In genomic region chr6:119417821-119418220, GRCm38 (mm10) we compare ENCODE assay signal across 9 mouse cellular contexts. TPM values are rescaled to one million over a fixed set of nuclear protein-coding genes. Genes with fewer than 3 reads are reported as not detected.
A peak's percentile ranks its signal among the peaks of the same experiment; 100 is the strongest.
DNase-seq lines count a peak whose midpoint lies in the region; ATAC-seq lines count a peak whose summit lies in the region.
"Had no signal": no experiment of that assay in that cellular context is flagged by ENCODE, and none has a peak within 500 bp of the region (broad histone marks: within the 10 kb centered on the region; RNA-seq: fewer than 3 reads in every experiment).

No protein-coding gene starts in this region.

- no peaks in the 10 kb centered on the region for H3K27me3 ChIP-seq in heart, embryonic 16.5 days (ENCODE audit: control insufficient read depth, insufficient read depth, low read length)
- peaks cover 13% of the 10 kb centered on the region for H3K27me3 ChIP-seq in megakaryocyte, embryonic 14.5 days (replicated peaks)
- no peaks in the 10 kb centered on the region for H3K27me3 ChIP-seq in liver, embryonic 15.5 days
- H3K27me3 ChIP-seq: forebrain, embryonic 15.5 days had no signal

- H3K4me1 ChIP-seq in heart, embryonic 16.5 days (ENCODE audit: control insufficient read depth, insufficient read depth, low read length) = peaks cover 13% of the 10 kb centered on the region
- peaks cover 50% of the 10 kb centered on the region for H3K4me1 ChIP-seq in megakaryocyte, embryonic 14.5 days
- peaks cover 12% of the 10 kb centered on the region for H3K4me1 ChIP-seq in brown adipose tissue, adult 24 weeks (ENCODE audit: control insufficient read depth, insufficient read depth, insufficient read length, low read length)
- peaks cover 19% of the 10 kb centered on the region for H3K4me1 ChIP-seq in liver, embryonic 15.5 days (replicated peaks)

- WGBS in heart, embryonic 16.5 days = 77% methylated on average over 7 of the region's 7 CpGs
- 62% methylated on average over 7 of the region's 7 CpGs for WGBS in liver, embryonic 15.5 days (ENCODE audit: insufficient replicate concordance)

- DNase-seq in heart, adult 9 months (ENCODE audit: low spot score in 2 of 2) = no peak
- no peak for DNase-seq in thymus, adult 18-20 months

- no peaks in the 10 kb centered on the region for H3K36me3 ChIP-seq in heart, embryonic 16.5 days (ENCODE audit: control insufficient read depth, insufficient read depth)
- H3K36me3 ChIP-seq in megakaryocyte, embryonic 14.5 days (replicated peaks; ENCODE audit: low read length) = no peaks in the 10 kb centered on the region
- no peaks in the 10 kb centered on the region for H3K36me3 ChIP-seq in liver, embryonic 15.5 days (replicated peaks)
- H3K36me3 ChIP-seq: forebrain, embryonic 15.5 days had no signal

- no peak overlapping the region for H3K4me2 ChIP-seq in heart, embryonic 16.5 days (ENCODE audit: low read depth, low read length)
- peak overlapping the region; percentile 64; the same call in 1 of the 2 replicates for H3K4me2 ChIP-seq in liver, embryonic 15.5 days

- H3K27ac ChIP-seq in heart, embryonic 16.5 days (ENCODE audit: low read length) = peak overlapping the region; percentile 78
- peak overlapping the region; percentile 99 for H3K27ac ChIP-seq in brown adipose tissue, adult 24 weeks (replicated peaks; ENCODE audit: low read depth, low read length)
- no peak overlapping the region for H3K27ac ChIP-seq in liver, embryonic 15.5 days (replicated peaks)
- H3K27ac ChIP-seq: forebrain, embryonic 15.5 days; liver, embryonic 14.5 days had no signal

- H3K9me3 ChIP-seq in heart, embryonic 16.5 days (replicated peaks; ENCODE audit: control insufficient read depth, low read length) = no peaks in the 10 kb centered on the region
- no peaks in the 10 kb centered on the region for H3K9me3 ChIP-seq in megakaryocyte, embryonic 14.5 days
- no peaks in the 10 kb centered on the region for H3K9me3 ChIP-seq in liver, embryonic 15.5 days (replicated peaks)
- H3K9me3 ChIP-seq: forebrain, embryonic 15.5 days had no signal

- ATAC-seq in heart, embryonic 16.5 days (replicated peaks; ENCODE audit: extremely low read depth, insufficient read depth, low FRiP score) = no peak
- no peak for ATAC-seq in megakaryocyte, adult 5-6 weeks (ENCODE audit: poor library complexity, severe bottlenecking)
- ATAC-seq in liver, embryonic 15.5 days (ENCODE audit: insufficient read depth) = no peak
- ATAC-seq: forebrain, embryonic 15.5 days had no signal

- no peak overlapping the region for H3K9ac ChIP-seq in heart, embryonic 16.5 days (ENCODE audit: low read length)
- no peak overlapping the region for H3K9ac ChIP-seq in liver, embryonic 15.5 days
- H3K9ac ChIP-seq: forebrain, embryonic 15.5 days; liver, embryonic 14.5 days had no signal

- no peak overlapping the region for H3K4me3 ChIP-seq in heart, embryonic 16.5 days (ENCODE audit: low read length)
- H3K4me3 ChIP-seq in megakaryocyte, embryonic 14.5 days (replicated peaks) = peak overlapping the region; percentile 74
- H3K4me3 ChIP-seq in brown adipose tissue, adult 24 weeks (ENCODE audit: insufficient read depth, low read depth, low read length) = peak overlapping the region; percentile 40
- no peak overlapping the region for H3K4me3 ChIP-seq in liver, embryonic 15.5 days (replicated peaks)
- H3K4me3 ChIP-seq: forebrain, embryonic 15.5 days had no signal

RNA-seq across cellular contexts. Expression of gene Adipor2, which starts 0.3 kb away (rescaled TPM):
- polyA plus RNA-seq in heart, embryonic 16.5 days (2015; fragmentation: Nextera tagmentation; extraction: Ambion mirVana) = 29.8 and 37.5 TPM in 2 replicates
- 6.0 and 11.7 TPM in 2 replicates for polyA plus RNA-seq in megakaryocyte, embryonic 14.5 days (2012; ENCODE audit: insufficient read depth, low replicate concordance)
- total RNA-seq in megakaryocyte, adult 5-6 weeks (2015) = 64.1 and 69.9 TPM in 2 replicates
- total RNA-seq in megakaryocyte, adult 5-6 weeks (2017) = 94.1 and 98.6 TPM in 2 replicates
- polyA plus RNA-seq in brown adipose tissue, adult 24 weeks (2012; ENCODE audit: insufficient read depth, insufficient read length, missing spikeins) = 370 and 390 TPM in 2 replicates
- 36.5 and 38.5 TPM in 2 replicates for polyA plus RNA-seq in liver, embryonic 15.5 days (2015; fragmentation: Nextera tagmentation; extraction: Ambion mirVana)

Comparison
In these comparisons a context has a peak if more than half of its experiments do, and no peak if none do; other contexts are left out.
1. H3K4me3 ChIP-seq: peak in megakaryocyte, embryonic 14.5 days (single experiment) and brown adipose tissue, adult 24 weeks (single experiment); none in heart, embryonic 16.5 days (single experiment) and liver, embryonic 15.5 days (single experiment).